Mouse (Mus musculus) forebrain, embryonic 15.5 days (tissue): ENCODE results near the gene Mcm3. TPM values are rescaled to one million over a fixed set of nuclear protein-coding genes. Genes with fewer than 3 reads are reported as not detected.

Source experiments
- ATAC-seq: fragments of 200-750 bp; cut with Nextera tagmentation; replicated peaks from 2 replicates; pipeline ENCODE4 v1.8.0; 2017; ENCODE audit warnings: mild to moderate bottlenecking, moderate TSS enrichment, moderate library complexity
- H3K27ac ChIP-seq: fragments of 300-500 bp; sonication (generic); replicated peaks from 2 replicates; pipeline ENCODE4 v1.5.1; 2015; ENCODE audit warnings: mild to moderate bottlenecking, inconsistent platforms
- H3K27me3 ChIP-seq: fragments of 300-500 bp; sonication (generic); 2 replicates; pipeline ENCODE4 v1.6.1; 2015; ENCODE audit warnings: inconsistent platforms
- H3K36me3 ChIP-seq: fragments of 300-500 bp; sonication (generic); 2 replicates; pipeline ENCODE4 v1.6.1; 2015; ENCODE audit warnings: mild to moderate bottlenecking, inconsistent platforms
- H3K4me1 ChIP-seq: fragments of 300-500 bp; sonication (generic); 2 replicates; pipeline ENCODE4 v1.6.1; 2015; ENCODE audit warnings: inconsistent platforms
- H3K4me2 ChIP-seq: fragments of 300-500 bp; sonication (generic); replicated peaks from 2 replicates; pipeline ENCODE4 v1.6.1; 2015; ENCODE audit warnings: mild to moderate bottlenecking, inconsistent platforms
- H3K4me3 ChIP-seq: fragments of 300-500 bp; sonication (generic); 2 replicates; pipeline ENCODE4 v1.5.1; 2015; ENCODE audit warnings: mild to moderate bottlenecking, inconsistent platforms
- H3K9ac ChIP-seq: fragments of 300-500 bp; sonication (generic); replicated peaks from 2 replicates; pipeline ENCODE4 v1.6.1; 2015; ENCODE audit warnings: mild to moderate bottlenecking, inconsistent platforms
- H3K9me3 ChIP-seq: fragments of 300-500 bp; sonication (generic); 2 replicates; pipeline ENCODE4 v1.6.1; 2016; ENCODE audit warnings: inconsistent platforms
- WGBS: fragments of 180-500 bp; shearing (Covaris S2); methylation state at CpG from one replicate; pipeline ENCODE4 v1.1.7; 2015; ENCODE audit warnings: mixed read lengths; 5-methylcytosine and 5-hydroxymethylcytosine counted together
- polyA plus RNA-seq: library from polyadenylated mRNA; unstranded; fragments of >200 nt; fragmentation: Nextera tagmentation; extraction: Ambion mirVana; gene quantifications from 2 replicates; pipeline ENCODE4 v1.2.1, GENCODE M21; 2015

Gene Mcm3
- polyA plus RNA-seq = 51.8 and 59.7 TPM in 2 replicates

DNA sequence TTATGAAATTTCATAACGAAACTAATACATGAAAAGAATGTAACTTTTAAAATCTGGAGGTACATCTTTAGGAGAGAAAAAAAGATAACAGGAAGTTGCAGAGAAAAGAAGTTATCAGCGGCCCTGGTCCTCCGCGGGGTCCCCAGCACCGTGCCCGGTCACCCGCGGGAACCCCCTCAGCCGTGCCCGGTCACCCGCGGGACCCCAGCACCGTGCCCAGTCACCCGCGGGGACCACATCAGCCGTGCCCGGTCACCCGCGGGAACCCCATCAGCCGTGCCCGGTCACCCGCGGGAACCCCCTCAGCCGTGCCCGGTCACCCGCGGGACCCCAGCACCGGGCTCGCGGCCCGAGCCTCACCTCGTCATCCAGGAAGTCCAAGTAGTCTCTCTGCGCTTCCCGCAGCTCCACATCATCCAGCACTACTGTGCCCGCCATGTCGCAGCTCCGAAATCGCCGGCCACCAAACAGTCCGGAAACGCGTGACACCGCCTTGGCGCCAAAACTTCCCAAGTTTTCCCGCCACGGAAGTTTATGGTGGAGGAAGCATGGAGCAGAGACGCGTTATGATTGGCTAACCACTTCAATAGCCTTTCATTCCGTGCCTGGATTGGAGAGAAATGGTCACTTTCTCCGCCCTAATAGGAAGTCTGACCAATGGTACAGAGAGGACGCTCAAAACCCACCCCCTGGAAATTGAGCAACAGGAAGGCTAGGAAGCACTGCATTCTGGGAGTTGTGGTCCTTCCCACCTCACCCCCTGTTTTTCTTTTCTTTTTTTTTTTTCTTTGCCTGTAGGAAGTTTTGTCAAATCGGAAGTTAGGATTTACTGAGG is at the start of gene Mcm3:
TSS of gene Mcm3 (minus strand) at position 542 of the 835 bp plus-strand sequence.
- under 1% methylated on average over 52 of the region's 52 CpGs for WGBS
- H3K9me3 ChIP-seq = no peaks in the 10 kb centered on the region

DNA sequence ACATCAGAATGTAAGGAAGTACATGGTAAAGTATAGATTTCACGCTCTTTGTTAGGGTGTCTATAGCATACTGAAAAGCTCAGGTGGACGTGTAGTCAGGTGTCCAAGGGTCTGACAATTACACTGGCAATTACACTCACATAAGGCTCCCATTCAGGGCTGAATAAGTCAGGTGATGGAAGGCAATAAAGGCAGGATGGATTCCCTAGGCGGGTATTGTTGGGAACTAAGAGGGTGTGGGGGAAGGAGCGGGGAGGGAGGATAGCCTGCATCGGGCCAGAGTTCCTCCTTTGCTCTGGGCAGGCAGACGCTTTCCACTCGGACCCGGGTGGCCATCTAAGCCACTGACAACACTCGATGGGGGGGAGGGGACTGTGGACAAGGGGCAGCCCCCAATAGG is 47.9 kb upstream of the Mcm3 start:
- H3K4me1 ChIP-seq = peaks cover 14% of the 10 kb centered on the region
- H3K27me3 ChIP-seq = no peaks in the 10 kb centered on the region
- no peaks in the 10 kb centered on the region for H3K9me3 ChIP-seq
- ATAC-seq = peak; percentile 30
- H3K4me2 ChIP-seq = no peak overlapping the region
- no peak overlapping the region for H3K9ac ChIP-seq
- H3K27ac ChIP-seq = peak overlapping the region; percentile 24; the same call in 1 of the 2 replicates
- no peak overlapping the region for H3K4me3 ChIP-seq
- WGBS = 20% methylated on average over 9 of the region's 9 CpGs
- no peaks in the 10 kb centered on the region for H3K36me3 ChIP-seq

More for the DNA sequence above, at the start of gene Mcm3:
- Histone ChIP-seq H3K9ac (peak within 1 kb of the TSS; percentile 45), H3K4me1 (peaks cover 25% of the 10 kb centered on the region), H3K27me3 (no peaks in the 10 kb centered on the region), H3K4me3 (peak within 1 kb of the TSS; percentile 81), H3K36me3 (no peaks in the 10 kb centered on the region), H3K4me2 (peak within 1 kb of the TSS; percentile 93), H3K27ac (no peak within 1 kb of the TSS)
- peak; percentile 99 for ATAC-seq

DNA sequence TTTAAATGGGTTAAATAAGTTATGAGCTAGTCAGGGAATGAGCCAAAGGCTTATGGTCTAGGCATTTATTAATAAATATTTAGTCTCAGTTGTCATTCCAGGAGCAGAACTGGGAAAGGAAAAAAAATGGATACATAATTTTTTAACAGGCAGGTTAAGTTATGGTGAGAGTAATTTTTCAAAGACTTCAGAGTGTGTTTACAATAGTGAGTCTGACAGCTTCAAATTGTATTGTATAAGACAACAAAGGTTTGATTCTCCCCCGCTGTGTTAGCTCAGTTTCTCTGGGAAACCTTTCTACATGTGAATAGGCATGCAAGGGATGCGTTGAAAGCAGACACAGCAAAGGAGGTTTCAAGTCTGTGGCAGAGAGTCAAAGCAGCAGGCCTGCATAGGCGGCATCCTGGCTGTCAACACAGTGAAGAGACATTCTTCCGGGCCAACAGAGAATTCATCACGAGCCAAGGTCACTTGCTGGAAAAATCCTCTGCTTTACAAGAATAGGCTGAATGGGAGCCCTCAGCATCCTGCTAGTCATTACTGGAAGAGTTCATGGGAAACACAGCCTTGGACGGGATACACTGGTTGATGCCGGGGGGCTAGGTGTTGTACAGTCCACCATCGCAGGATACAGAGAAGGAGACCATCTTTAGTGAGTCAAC is 47.3 kb upstream of the Mcm3 start:
- H3K9me3 ChIP-seq = no peaks in the 10 kb centered on the region
- H3K4me2 ChIP-seq = no peak overlapping the region
- no peaks in the 10 kb centered on the region for H3K27me3 ChIP-seq
- H3K9ac ChIP-seq = no peak overlapping the region
- no peak overlapping the region for H3K4me3 ChIP-seq
- WGBS = 8% methylated on average over 8 of the region's 8 CpGs
- peak overlapping the region; percentile 24 for H3K27ac ChIP-seq
- H3K4me1 ChIP-seq = peaks cover 14% of the 10 kb centered on the region
- no peaks in the 10 kb centered on the region for H3K36me3 ChIP-seq
- peak; percentile 81 for ATAC-seq

DNA sequence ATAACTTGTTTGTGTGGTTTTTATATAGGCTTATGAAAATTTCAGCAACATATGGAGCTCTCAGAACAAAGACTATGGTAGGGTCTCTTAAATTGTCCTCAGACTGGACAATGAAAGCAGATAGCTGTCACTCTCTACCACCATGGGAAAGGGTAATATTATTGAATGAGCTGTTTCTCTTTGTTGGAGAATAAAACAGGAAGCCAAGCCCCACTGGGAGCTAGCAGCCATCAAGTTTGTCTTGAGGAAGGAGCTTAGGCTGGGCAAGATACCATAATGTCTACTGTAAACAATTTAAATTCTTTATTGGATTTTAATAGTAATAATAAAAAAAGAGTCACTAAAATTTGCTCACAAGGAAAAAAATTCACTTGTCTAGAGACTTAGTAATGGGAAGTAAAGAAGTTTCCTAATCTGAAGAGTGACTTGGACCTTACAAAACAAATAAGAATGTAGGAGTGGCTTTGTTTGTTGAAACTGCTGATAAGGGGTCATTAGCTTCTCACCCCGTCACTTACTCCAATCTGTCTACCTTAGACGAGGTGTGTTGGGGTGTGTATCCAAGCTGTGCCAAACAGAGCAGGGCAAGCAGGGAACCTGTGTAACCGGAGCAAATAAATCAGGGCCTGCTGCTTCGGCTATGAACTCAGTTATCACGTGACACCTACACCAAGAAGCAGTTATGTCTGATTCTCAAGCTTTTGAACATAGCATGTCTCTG is 43.5 kb upstream of the Mcm3 start:
- Histone ChIP-seq H3K27me3 (no peaks in the 10 kb centered on the region), H3K4me1 (peaks cover 14% of the 10 kb centered on the region), H3K9ac (no peak overlapping the region), H3K27ac (no peak overlapping the region), H3K4me3 (no peak overlapping the region), H3K36me3 (no peaks in the 10 kb centered on the region), H3K4me2 (no peak overlapping the region), H3K9me3 (no peaks in the 10 kb centered on the region)
- WGBS = 77% methylated on average over 5 of the region's 5 CpGs
- no peak for ATAC-seq

DNA sequence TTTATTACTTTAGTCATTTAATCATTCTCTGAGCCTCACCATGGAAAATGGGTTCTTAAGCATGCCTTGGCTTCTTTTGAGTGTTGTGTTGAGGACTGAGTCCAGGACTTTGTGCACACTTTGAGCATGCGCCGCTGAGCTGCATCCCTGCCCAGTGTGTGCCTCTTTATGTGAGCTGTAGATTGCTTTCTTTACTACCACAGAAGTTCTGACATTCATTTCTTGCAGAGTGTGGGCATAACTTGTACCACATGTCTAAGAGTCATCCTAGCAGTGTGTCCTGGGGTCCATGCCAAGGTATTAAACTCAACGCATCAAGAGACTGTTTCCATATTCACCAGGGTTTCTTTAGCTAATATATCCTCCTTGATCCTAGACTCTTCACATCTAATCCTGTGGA is 41.8 kb upstream of the Mcm3 start:
- 88% methylated on average over 3 of the region's 3 CpGs for WGBS
- Histone ChIP-seq H3K4me3 (no peak overlapping the region), H3K27me3 (no peaks in the 10 kb centered on the region), H3K36me3 (no peaks in the 10 kb centered on the region), H3K27ac (no peak overlapping the region), H3K4me1 (no peaks in the 10 kb centered on the region; the same call in 1 of the 2 replicates), H3K9me3 (no peaks in the 10 kb centered on the region), H3K4me2 (no peak overlapping the region), H3K9ac (no peak overlapping the region)
- ATAC-seq = no peak

DNA sequence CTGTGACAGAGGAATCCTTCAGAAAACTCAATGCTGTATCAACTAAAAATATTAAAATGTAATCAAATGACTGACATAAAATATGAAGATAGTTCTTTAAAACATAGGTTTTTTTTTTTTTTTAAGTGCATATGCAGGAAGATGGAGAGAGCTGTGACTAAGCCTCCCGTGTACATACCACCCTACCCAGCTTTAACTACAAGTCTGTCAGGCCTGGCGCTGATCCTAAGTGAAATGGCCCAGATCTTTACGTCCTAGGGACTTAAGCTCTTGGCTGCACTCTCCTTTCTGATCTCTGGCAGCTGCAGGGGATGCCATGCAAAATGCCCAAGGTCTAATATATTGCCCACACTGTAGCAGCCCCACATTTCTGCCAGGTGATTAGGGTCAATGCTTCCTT is 40.7 kb upstream of the Mcm3 start:
- Histone ChIP-seq H3K9ac (no peak overlapping the region), H3K27me3 (no peaks in the 10 kb centered on the region), H3K9me3 (no peaks in the 10 kb centered on the region), H3K4me1 (no peaks in the 10 kb centered on the region), H3K4me3 (no peak overlapping the region), H3K36me3 (no peaks in the 10 kb centered on the region), H3K27ac (no peak overlapping the region), H3K4me2 (no peak overlapping the region)
- WGBS = 67% methylated on average over 3 of the region's 3 CpGs
- ATAC-seq = no peak

DNA sequence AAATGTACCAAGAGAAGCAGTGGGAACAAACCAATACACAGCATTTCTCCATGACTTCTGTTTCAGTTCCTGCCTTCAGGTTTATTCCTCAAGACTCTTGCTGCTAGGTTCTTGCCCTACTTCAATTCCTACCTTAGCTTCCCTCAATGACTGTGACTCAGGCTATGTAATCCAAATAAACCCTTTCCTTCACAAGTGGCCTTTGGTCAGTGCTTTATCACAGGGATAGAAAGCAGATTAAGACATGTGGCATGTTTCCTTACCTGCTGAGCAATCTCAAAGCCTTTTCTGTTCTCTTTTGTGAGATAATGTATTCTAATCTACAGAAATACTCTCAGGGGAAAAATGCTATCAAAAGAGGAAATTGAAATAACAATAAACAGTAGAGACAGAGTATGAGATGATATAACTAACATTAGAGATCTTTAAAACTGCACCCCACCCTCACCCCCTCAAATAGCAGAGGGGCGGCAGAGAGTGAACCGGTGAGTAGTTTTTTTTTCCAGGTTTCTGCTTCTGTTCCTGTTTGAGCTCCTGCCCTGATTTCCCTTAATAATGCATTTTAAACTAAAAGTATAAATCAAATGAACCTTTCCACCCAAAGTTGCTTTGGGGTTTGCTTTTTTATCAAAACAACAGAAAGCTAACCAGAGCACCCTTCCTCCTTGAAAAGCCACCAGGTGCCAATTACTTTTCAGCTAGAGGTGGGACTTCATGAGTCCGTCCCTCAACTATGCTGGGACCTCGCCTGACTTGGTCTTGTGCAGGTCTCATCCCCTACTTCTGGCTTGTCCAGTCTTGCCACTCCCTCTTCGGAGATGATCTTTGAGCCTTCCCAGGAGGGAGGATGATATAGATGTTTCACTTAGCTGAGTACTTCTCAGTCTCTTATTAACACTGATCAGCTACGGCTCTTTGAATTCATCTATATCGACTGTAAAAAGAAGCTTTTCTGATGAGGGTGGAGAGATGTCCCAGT is 37.1 kb upstream of the Mcm3 start:
- H3K9ac ChIP-seq = no peak overlapping the region
- no peaks in the 10 kb centered on the region for H3K9me3 ChIP-seq
- H3K27ac ChIP-seq = no peak overlapping the region
- H3K27me3 ChIP-seq = no peaks in the 10 kb centered on the region
- 84% methylated on average over 7 of the region's 7 CpGs for WGBS
- H3K4me1 ChIP-seq = no peaks in the 10 kb centered on the region
- no peak overlapping the region for H3K4me2 ChIP-seq
- H3K4me3 ChIP-seq = no peak overlapping the region
- no peak for ATAC-seq
- H3K36me3 ChIP-seq = no peaks in the 10 kb centered on the region

DNA sequence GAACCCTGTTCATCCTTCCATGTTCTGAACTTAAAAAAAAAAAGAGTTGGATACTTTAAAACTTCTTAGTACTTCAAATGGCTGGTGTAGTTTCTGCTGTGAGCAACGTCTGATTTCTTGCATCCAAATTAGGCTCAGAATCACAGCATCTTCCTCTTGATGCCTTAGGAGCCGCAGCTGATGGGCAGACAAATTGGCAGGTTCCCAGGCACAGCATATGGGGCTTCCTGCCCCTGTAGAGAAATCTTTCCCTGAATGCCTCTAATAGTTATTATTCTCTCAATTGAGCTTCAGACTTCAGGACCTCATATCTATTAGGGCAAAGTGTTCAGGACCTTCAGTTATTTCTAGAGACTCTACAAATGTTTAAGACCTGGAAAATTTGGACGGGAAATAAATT is 19.8 kb upstream of the Mcm3 start:
- no peak overlapping the region for H3K27ac ChIP-seq
- H3K4me2 ChIP-seq = no peak overlapping the region
- no peaks in the 10 kb centered on the region for H3K27me3 ChIP-seq
- no peak overlapping the region for H3K9ac ChIP-seq
- no peaks in the 10 kb centered on the region for H3K36me3 ChIP-seq
- H3K4me3 ChIP-seq = no peak overlapping the region
- no peaks in the 10 kb centered on the region for H3K4me1 ChIP-seq
- WGBS = 62% methylated on average over 3 of the region's 3 CpGs
- no peak for ATAC-seq
- no peaks in the 10 kb centered on the region for H3K9me3 ChIP-seq

DNA sequence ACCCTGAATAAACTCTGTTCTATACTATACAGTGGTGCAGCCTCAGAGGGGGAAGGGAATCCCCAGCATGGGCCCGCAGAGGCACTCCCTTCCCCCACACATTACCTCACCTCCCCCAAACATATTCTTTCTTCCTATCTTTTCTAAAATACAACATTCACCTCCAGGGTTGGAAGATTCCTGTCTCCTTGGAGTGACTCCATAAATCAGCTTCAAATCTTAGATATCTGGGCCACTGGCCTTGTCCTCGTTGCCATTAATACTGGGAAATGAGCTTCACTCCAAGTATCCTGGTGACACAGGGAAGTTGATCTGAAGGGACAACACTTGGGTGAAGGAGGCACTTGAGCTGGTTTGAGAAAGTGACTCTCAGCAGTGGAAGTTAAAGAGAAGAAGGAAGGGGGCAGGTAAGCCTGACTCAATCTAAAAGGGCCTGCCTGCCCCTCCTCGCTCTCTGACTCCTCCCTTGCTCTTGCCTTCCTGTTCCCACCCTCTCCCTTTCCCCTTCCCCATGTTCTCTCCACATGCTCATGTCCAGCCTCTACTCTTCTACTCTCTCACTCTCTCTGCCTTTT is 16.5 kb upstream of the Mcm3 start:
- ATAC-seq = no peak
- H3K27ac ChIP-seq = no peak overlapping the region
- 94% methylated on average over 3 of the region's 3 CpGs for WGBS
- H3K9ac ChIP-seq = no peak overlapping the region
- no peaks in the 10 kb centered on the region for H3K27me3 ChIP-seq
- H3K4me3 ChIP-seq = no peak overlapping the region
- H3K36me3 ChIP-seq = no peaks in the 10 kb centered on the region
- no peaks in the 10 kb centered on the region for H3K4me1 ChIP-seq
- no peak overlapping the region for H3K4me2 ChIP-seq
- no peaks in the 10 kb centered on the region for H3K9me3 ChIP-seq

DNA sequence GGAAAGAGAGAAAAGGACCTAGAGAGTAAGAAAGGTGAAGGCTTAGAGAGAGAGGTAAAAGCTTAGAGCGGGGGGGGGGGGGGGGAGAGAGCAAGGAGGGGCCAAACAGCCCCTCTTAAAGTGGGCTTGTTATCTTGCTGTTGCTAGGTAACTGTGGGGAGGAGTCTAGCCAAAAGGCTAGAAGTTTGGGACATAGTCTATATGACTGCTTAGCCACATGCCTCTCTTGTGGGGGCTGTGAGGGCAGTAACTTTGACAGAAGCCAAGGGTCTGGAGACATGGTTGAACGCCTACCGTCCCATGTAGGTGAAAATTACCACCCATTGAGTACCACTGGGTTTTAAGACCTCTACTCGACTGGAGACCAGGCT is 13.0 kb upstream of the Mcm3 start:
- Histone ChIP-seq H3K27ac (no peak overlapping the region), H3K27me3 (no peaks in the 10 kb centered on the region), H3K9ac (no peak overlapping the region), H3K36me3 (no peaks in the 10 kb centered on the region), H3K4me2 (no peak overlapping the region), H3K4me1 (no peaks in the 10 kb centered on the region), H3K4me3 (no peak overlapping the region), H3K9me3 (no peaks in the 10 kb centered on the region)
- ATAC-seq = no peak
- WGBS = 86% methylated on average over 3 of the region's 4 CpGs

DNA sequence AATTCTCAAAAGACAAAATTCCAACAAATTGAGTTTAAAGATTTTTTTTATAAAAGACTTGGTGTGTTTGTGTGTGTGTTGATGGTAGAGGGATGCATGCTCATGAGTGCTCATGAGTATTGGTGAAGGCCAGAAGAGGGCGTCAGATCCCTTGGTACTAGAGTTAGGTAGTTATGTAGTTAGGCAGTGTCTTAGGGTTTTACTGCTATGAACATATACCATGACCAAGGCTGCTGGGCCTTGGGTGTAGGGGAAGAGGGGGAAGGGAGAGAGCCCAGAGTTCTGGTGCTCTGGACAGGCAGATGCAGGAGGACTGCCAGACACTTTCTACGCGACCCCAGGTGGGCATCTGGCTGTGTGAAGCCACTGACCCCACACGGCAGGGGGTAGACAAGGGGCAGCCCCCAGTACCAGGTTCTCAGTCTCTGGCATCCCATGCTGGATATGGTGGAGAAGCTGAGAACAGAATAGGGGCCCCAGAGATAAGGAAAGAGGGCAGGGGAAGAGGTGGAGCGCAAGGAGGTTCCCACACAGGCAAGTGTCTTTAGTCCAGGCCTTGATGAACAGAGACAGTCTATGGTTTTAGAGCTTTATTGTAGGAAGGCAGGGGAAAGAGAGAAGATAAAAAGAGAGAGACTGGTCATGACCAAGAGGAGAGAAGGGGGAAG is 12.5 kb upstream of the Mcm3 start:
- H3K9ac ChIP-seq = no peak overlapping the region
- no peaks in the 10 kb centered on the region for H3K27me3 ChIP-seq
- WGBS = 81% methylated on average over 5 of the region's 5 CpGs
- no peaks in the 10 kb centered on the region for H3K9me3 ChIP-seq
- ATAC-seq = no peak
- no peak overlapping the region for H3K4me2 ChIP-seq
- no peaks in the 10 kb centered on the region for H3K36me3 ChIP-seq
- H3K27ac ChIP-seq = no peak overlapping the region
- no peaks in the 10 kb centered on the region for H3K4me1 ChIP-seq
- no peak overlapping the region for H3K4me3 ChIP-seq
